Mouse (Mus musculus): ENCODE measurements around the gene Ric8b. TPM values are rescaled to one million over a fixed set of nuclear protein-coding genes. Genes with fewer than 3 reads are reported as not detected.

Ric8b gene
- total RNA-seq, 2 experiments from 2014 or later = 13.4 to 13.8 TPM

GRCm38 (mm10) chr10:85048008-85048407, 130.6 kb downstream of the Ric8b start:
- ATAC-seq (ENCODE audit: poor library complexity, severe bottlenecking) = no peak

GRCm38 (mm10) chr10:85050668-85051208, 133.3 kb downstream of the Ric8b start:
- no peak for ATAC-seq (ENCODE audit: poor library complexity, severe bottlenecking)

GRCm38 (mm10) chr10:85052451-85052850, 135.0 kb downstream of the Ric8b start:
- no peak for ATAC-seq (ENCODE audit: poor library complexity, severe bottlenecking)

- no peak for ATAC-seq (ENCODE audit: poor library complexity, severe bottlenecking)
Measured at GRCm38 (mm10) chr10:85054876-85055275, 137.5 kb downstream of the Ric8b start.

Other genes starting within 250 kb of the Ric8b start
- 0.11 TPM in 1 of 2 replicates, not detected in the other for gene Rfx4, start 161.6 kb upstream of the Ric8b start, total RNA-seq (2015)
- gene Rfx4, start 161.6 kb upstream of the Ric8b start, total RNA-seq (2017) = 0.24 TPM in 1 of 2 replicates, not detected in the other
- 0.09 TPM in 1 of 2 replicates, not detected in the other for gene Fhl4, start 184.9 kb downstream of the Ric8b start, total RNA-seq (2015)
- gene Fhl4, start 184.9 kb downstream of the Ric8b start, total RNA-seq (2017) = 0.57 TPM in 1 of 2 replicates, not detected in the other
- 11.8 and 14.0 TPM in 2 replicates for gene Tmem263, start 185.0 kb downstream of the Ric8b start, total RNA-seq (2015)
- gene Tmem263, start 185.0 kb downstream of the Ric8b start, total RNA-seq (2017) = 13.0 and 14.5 TPM in 2 replicates
- gene Mterf2, start 210.4 kb downstream of the Ric8b start, total RNA-seq (2015) = 2.4 and 3.9 TPM in 2 replicates
- gene Mterf2, start 210.4 kb downstream of the Ric8b start, total RNA-seq (2017) = 1.9 and 2.2 TPM in 2 replicates